Mouse (Mus musculus) neural tube, embryonic 14.5 days (tissue): ENCODE results near the gene Zfp202. TPM values are rescaled to one million over a fixed set of nuclear protein-coding genes. Genes with fewer than 3 reads are reported as not detected.

Source experiments
- ATAC-seq: fragments of 200-750 bp; cut with Nextera tagmentation; 2 replicates; pipeline ENCODE4 v1.8.0; 2017; ENCODE audit warnings: low read depth, mild to moderate bottlenecking, moderate TSS enrichment, moderate library complexity
- H3K27ac ChIP-seq: fragments of 300-500 bp; sonication (generic); 2 replicates; pipeline ENCODE4 v1.5.1; 2014; ENCODE audit warnings: low read depth, mild to moderate bottlenecking, control low read depth, low read length, moderate library complexity, mixed read lengths
- H3K27me3 ChIP-seq: fragments of 300-500 bp; sonication (generic); 2 replicates; pipeline ENCODE4 v1.6.1; 2014; ENCODE audit warnings: low read length; ENCODE audit not compliant: control insufficient read depth, insufficient read depth
- H3K36me3 ChIP-seq: fragments of 300-500 bp; sonication (generic); 2 replicates; pipeline ENCODE4 v1.6.1; 2014; ENCODE audit warnings: low read length, mixed read lengths; ENCODE audit not compliant: control insufficient read depth, insufficient read depth
- H3K4me1 ChIP-seq: fragments of 300-500 bp; sonication (generic); 2 replicates; pipeline ENCODE4 v1.6.1; 2014; ENCODE audit warnings: low read length; ENCODE audit not compliant: control insufficient read depth, insufficient read depth
- H3K4me2 ChIP-seq: fragments of 300-500 bp; sonication (generic); 2 replicates; pipeline ENCODE4 v1.6.1; 2014; ENCODE audit warnings: mild to moderate bottlenecking, low read depth, low read length, control low read depth
- H3K4me3 ChIP-seq: fragments of 300-500 bp; sonication (generic); 2 replicates; pipeline ENCODE4 v1.5.1; 2014; ENCODE audit warnings: low read depth, low read length, control low read depth, mixed read lengths
- H3K9ac ChIP-seq: fragments of 300-500 bp; sonication (generic); replicated peaks from 2 replicates; pipeline ENCODE4 v1.6.1; 2014; ENCODE audit warnings: low read depth, mild to moderate bottlenecking, control low read depth, low read length, mixed read lengths
- H3K9me3 ChIP-seq: fragments of 300-500 bp; sonication (generic); 2 replicates; pipeline ENCODE4 v1.6.1; 2016; ENCODE audit warnings: low read length; ENCODE audit not compliant: control insufficient read depth
- WGBS: fragments of 180-500 bp; shearing (Covaris S2); extraction: QIAGEN DNeasy Blood & Tissue Kit; methylation state at CpG from one replicate; pipeline ENCODE4 v1.1.7; 2014; 5-methylcytosine and 5-hydroxymethylcytosine counted together
- polyA plus RNA-seq: library from polyadenylated mRNA; unstranded; fragments of >200 nt; fragmentation: Nextera tagmentation; extraction: Ambion mirVana; gene quantifications from 2 replicates; pipeline ENCODE4 v1.2.1, GENCODE M21; 2014

The Zfp202 gene
- polyA plus RNA-seq, 1 experiment from 2014 or later, result 13.4 TPM

DNA sequence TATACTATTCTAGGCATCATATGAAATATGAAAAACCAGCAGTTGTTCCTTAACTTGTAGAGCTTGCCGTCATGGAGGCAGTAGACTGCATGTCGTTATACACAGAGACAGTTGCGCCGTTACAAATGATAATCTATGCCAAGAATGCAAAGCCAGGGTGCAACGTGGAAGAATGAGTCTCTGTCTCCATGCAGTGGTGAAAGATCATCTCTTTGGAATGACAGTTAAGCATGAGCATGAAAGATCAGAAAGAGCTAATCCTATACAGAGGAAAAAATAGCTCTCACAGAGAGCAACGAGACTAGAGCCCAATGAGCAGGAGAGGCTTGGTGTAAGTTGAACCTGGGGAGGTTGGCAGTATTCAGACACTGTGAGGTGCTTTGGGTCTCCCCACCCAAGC is 54.6 kb downstream of the Zfp202 start:
- peaks cover 3% of the 10 kb centered on the region; the same call in 1 of the 2 replicates for H3K4me1 ChIP-seq
- no peaks in the 10 kb centered on the region for H3K9me3 ChIP-seq
- H3K36me3 ChIP-seq, result no peaks in the 10 kb centered on the region
- no peak for ATAC-seq
- H3K27me3 ChIP-seq, result no peaks in the 10 kb centered on the region
- H3K9ac ChIP-seq, result no peak overlapping the region
- H3K27ac ChIP-seq, result no peak overlapping the region
- H3K4me2 ChIP-seq, result no peak overlapping the region
- WGBS, result 66% methylated on average over 6 of the region's 6 CpGs
- H3K4me3 ChIP-seq, result no peak overlapping the region

DNA sequence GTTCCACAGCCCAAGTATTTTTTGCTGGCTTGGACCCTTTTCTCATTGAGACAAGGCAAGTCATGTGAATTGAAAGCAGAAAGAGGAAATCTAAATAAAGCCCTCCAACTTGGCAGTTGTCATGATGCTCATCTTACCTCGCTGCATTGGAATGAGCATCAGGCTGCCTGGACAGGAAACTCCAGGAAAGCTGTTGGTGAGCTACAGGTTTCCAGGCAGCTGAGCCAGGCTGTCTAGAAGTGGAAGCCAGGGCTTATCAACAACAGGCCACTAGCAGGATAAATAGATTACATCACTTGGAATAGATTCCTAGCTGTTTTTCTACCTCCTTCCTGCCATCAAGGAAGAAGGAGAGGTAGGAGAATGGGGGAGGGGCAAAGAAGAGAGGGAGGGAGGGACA is 57.0 kb downstream of the Zfp202 start:
- Histone ChIP-seq H3K27ac (no peak overlapping the region), H3K4me1 (no peaks in the 10 kb centered on the region), H3K36me3 (no peaks in the 10 kb centered on the region), H3K9me3 (no peaks in the 10 kb centered on the region), H3K4me2 (no peak overlapping the region), H3K27me3 (no peaks in the 10 kb centered on the region), H3K4me3 (no peak overlapping the region), H3K9ac (no peak overlapping the region)
- ATAC-seq, result no peak
- WGBS, result 74% methylated on average over 1 of the region's 1 CpGs

DNA sequence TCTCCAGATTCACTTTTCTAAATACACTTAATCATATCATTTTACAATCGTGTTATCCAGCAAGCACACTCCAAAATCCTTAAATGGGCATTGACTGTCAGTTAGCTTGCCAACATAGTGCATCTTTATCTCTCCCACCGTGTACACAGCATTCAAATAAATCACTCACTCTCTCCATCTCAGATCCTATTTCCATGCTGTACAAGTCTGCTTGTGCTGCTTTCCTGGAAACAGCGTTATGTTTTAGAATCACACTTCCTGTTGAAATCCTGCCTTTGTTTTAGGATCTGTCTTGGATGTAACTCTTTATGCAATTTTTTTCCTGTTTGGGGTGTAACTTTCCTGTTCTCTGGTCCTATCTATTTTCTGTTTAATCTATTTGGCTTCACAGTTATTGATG is 60.3 kb downstream of the Zfp202 start:
- H3K9me3 ChIP-seq, result no peaks in the 10 kb centered on the region
- no peaks in the 10 kb centered on the region for H3K4me1 ChIP-seq
- H3K27ac ChIP-seq, result no peak overlapping the region
- H3K4me3 ChIP-seq, result no peak overlapping the region
- no peak overlapping the region for H3K4me2 ChIP-seq
- no peaks in the 10 kb centered on the region for H3K27me3 ChIP-seq
- ATAC-seq, result no peak
- H3K36me3 ChIP-seq, result no peaks in the 10 kb centered on the region
- H3K9ac ChIP-seq, result no peak overlapping the region
- WGBS, result 78% methylated on average over 3 of the region's 3 CpGs

Other genes with a start within 250 kb of the Zfp202 start
- gene Olfr975, start 240.3 kb upstream of the Zfp202 start, polyA plus RNA-seq, result 0.09 TPM in 1 of 2 replicates, not detected in the other
- gene Olfr976, start 231.2 kb upstream of the Zfp202 start, polyA plus RNA-seq, result not detected in 2 replicates
- not detected in 2 replicates for gene Olfr978, start 200.2 kb upstream of the Zfp202 start, polyA plus RNA-seq
- not detected in 2 replicates for gene Olfr979, start 188.9 kb upstream of the Zfp202 start, polyA plus RNA-seq
- gene Olfr980, start 182.7 kb upstream of the Zfp202 start, polyA plus RNA-seq, result not detected in 2 replicates
- gene Olfr981, start 170.9 kb upstream of the Zfp202 start, polyA plus RNA-seq, result not detected in 2 replicates
- gene Olfr982, start 118.5 kb upstream of the Zfp202 start, polyA plus RNA-seq, result not detected in 2 replicates
- gene Olfr983, start 98.7 kb upstream of the Zfp202 start, polyA plus RNA-seq, result not detected in 2 replicates
- not detected in 2 replicates for gene Olfr984, start 78.1 kb upstream of the Zfp202 start, polyA plus RNA-seq
- not detected in 2 replicates for gene Olfr985, start 62.1 kb upstream of the Zfp202 start, polyA plus RNA-seq
- not detected in 2 replicates for gene Tmem225, start 44.2 kb upstream of the Zfp202 start, polyA plus RNA-seq
- gene Olfr986, start 11.4 kb upstream of the Zfp202 start, polyA plus RNA-seq, result 0.10 TPM in 1 of 2 replicates, not detected in the other
- 186 and 193 TPM in 2 replicates for gene Scn3b, start 76.9 kb downstream of the Zfp202 start, polyA plus RNA-seq